Mouse (Mus musculus) limb, embryonic 14.5 days (tissue): ENCODE measurements around the gene Dus2. TPM values are rescaled to one million over a fixed set of nuclear protein-coding genes. Genes with fewer than 3 reads are reported as not detected.

Experiments
- ATAC-seq: fragments of 200-750 bp; cut with Nextera tagmentation; 2 replicates; pipeline ENCODE4 v1.8.0; 2017; ENCODE audit warnings: low read depth, moderate number of reproducible peaks, moderate TSS enrichment; ENCODE audit not compliant: low FRiP score
- DNase-seq: peaks from one replicate; pipeline ENCODE4 v3.0.0-alpha.2; 2015; ENCODE audit warnings: low spot score
- H3K27ac ChIP-seq: fragments of 300-500 bp; sonication (generic); replicated peaks from 2 replicates; pipeline ENCODE4 v1.5.1; 2014; ENCODE audit warnings: low read depth, mild to moderate bottlenecking, low read length, moderate library complexity, mixed read lengths
- H3K27me3 ChIP-seq: fragments of 300-500 bp; sonication (generic); 2 replicates; pipeline ENCODE4 v1.6.1; 2014; ENCODE audit warnings: low read length, mixed read lengths; ENCODE audit not compliant: control insufficient read depth, insufficient read depth
- H3K36me3 ChIP-seq: fragments of 300-500 bp; sonication (generic); 2 replicates; pipeline ENCODE4 v1.6.1; 2014; ENCODE audit warnings: mild to moderate bottlenecking, low read length, moderate library complexity, mixed read lengths; ENCODE audit not compliant: control insufficient read depth, insufficient read depth
- H3K4me1 ChIP-seq: fragments of 300-500 bp; sonication (generic); 2 replicates; pipeline ENCODE4 v1.6.1; 2014; ENCODE audit warnings: antibody characterized with exemption, low read length, mixed read lengths; ENCODE audit not compliant: control insufficient read depth, insufficient read depth
- H3K4me2 ChIP-seq: fragments of 300-500 bp; sonication (generic); replicated peaks from 2 replicates; pipeline ENCODE4 v1.6.1; 2014; ENCODE audit warnings: low read depth, mild to moderate bottlenecking, low read length, moderate library complexity; ENCODE audit not compliant: severe bottlenecking
- H3K4me3 ChIP-seq: fragments of 300-500 bp; sonication (generic); replicated peaks from 2 replicates; pipeline ENCODE4 v1.5.1; 2014; ENCODE audit warnings: low read length
- H3K9ac ChIP-seq: fragments of 300-500 bp; sonication (generic); 2 replicates; pipeline ENCODE4 v1.6.1; 2014; ENCODE audit warnings: mild to moderate bottlenecking, low read depth, low read length, moderate library complexity; ENCODE audit not compliant: severe bottlenecking
- H3K9me3 ChIP-seq: fragments of 300-500 bp; sonication (generic); 2 replicates; pipeline ENCODE4 v1.6.1; 2016; ENCODE audit warnings: low read length; ENCODE audit not compliant: control insufficient read depth
- POLR2A ChIP-seq: fragments of 200-500 bp; IDR thresholded peaks from 2 replicates; pipeline ENCODE4 v1.8.0; 2012; ENCODE audit warnings: inconsistent platforms, mild to moderate bottlenecking, moderate library complexity, borderline replicate concordance; ENCODE audit not compliant: insufficient read depth, insufficient read length; ENCODE audit errors: extremely low read depth
- WGBS: fragments of 180-500 bp; shearing (Covaris S2); extraction: QIAGEN DNeasy Blood & Tissue Kit; methylation state at CpG from one replicate; pipeline ENCODE4 v1.1.7; 2014; 5-methylcytosine and 5-hydroxymethylcytosine counted together
- polyA plus RNA-seq, 2 experiments: library from polyadenylated mRNA; depleted of rRNA in 1 of 2; stranded (reverse) in 1 of 2; unstranded in 1 of 2; fragments of >200 nt; fragmentation: Nextera tagmentation in 1 of 2; extraction: Ambion mirVana in 1 of 2; gene quantifications; 2 replicates each; pipeline versions ENCODE4 v1.2.1 to v1.2.3; 2012 to 2014

The Dus2 gene
- polyA plus RNA-seq, 2 experiments, result 22.4 to 24.4 TPM

- ATAC-seq (no peak), DNase-seq (no peak)
- Histone ChIP-seq H3K27ac (no peak overlapping the region), H3K4me3 (no peak overlapping the region), H3K4me2 (no peak overlapping the region), H3K4me1 (no peaks in the 10 kb centered on the region; the same call in 1 of the 2 replicates), H3K9ac (no peak overlapping the region), H3K27me3 (no peaks in the 10 kb centered on the region), H3K36me3 (no peaks in the 10 kb centered on the region), H3K9me3 (no peaks in the 10 kb centered on the region)
- 83% methylated on average over 11 of the region's 11 CpGs for WGBS
- TF ChIP-seq POLR2A, result no peak
Measured at GRCm38 (mm10) chr8:105988546-105988945, 2.6 kb upstream of the Dus2 start.

GRCm38 (mm10) chr8:105991546-105991945, 409 bp downstream of the Dus2 start:
- Histone ChIP-seq H3K27me3 (no peaks in the 10 kb centered on the region), H3K4me1 (no peaks in the 10 kb centered on the region; the same call in 1 of the 2 replicates), H3K9me3 (no peaks in the 10 kb centered on the region), H3K36me3 (no peaks in the 10 kb centered on the region), H3K9ac (no peak overlapping the region), H3K27ac (no peak overlapping the region), H3K4me2 (no peak overlapping the region), H3K4me3 (no peak overlapping the region)
- WGBS, result 89% methylated on average over 2 of the region's 2 CpGs
- TF ChIP-seq POLR2A, result no peak
- no peak for DNase-seq
- ATAC-seq, result no peak

DNA sequence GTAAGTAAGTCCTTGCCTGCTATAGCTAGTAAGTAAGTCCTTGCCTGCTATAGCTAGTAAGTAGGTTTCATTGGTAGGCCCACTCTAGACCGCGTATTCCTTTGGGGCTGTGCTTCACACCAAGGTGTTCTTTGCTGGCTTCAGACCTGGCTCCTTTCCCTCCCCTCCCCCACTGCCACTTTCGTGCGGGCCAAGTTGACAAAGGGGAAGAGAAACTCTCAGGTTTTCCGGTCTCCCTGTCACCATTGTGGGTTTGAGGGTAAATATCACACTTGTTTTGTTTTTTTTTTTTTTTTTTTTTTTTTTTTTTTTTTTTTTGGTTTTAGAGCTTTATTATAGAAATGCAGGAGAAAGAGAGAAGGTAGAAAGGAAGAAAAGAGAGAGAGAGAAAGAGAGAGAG, 1.4 kb downstream of the Dus2 start:
- ATAC-seq, result no peak

DNA sequence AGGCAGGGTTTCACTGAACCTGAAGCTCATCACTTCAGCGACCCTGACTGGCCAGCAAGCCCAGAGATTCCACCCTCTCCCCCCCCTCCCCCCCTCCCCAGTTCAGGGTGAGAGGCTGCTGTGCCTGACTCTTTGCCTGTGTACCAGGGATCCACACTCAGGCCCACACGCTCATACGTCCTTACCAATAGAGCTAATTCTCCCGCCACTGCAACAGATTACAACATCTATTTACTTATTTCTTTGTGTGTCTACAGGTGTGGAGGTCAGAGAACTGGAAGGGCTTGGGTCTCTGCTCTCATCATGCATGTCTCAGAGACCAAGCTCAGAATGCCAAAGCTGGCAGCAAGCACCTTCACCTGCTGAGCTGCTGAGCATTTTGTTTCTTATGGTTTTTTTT, 2.1 kb downstream of the Dus2 start:
- no peaks in the 10 kb centered on the region; the same call in 1 of the 2 replicates for H3K4me1 ChIP-seq
- H3K4me3 ChIP-seq, result no peak overlapping the region
- no peaks in the 10 kb centered on the region for H3K27me3 ChIP-seq
- no peak for TF ChIP-seq POLR2A
- DNase-seq, result no peak
- no peak overlapping the region for H3K9ac ChIP-seq
- no peaks in the 10 kb centered on the region for H3K36me3 ChIP-seq
- 61% methylated on average over 4 of the region's 4 CpGs for WGBS
- H3K4me2 ChIP-seq, result no peak overlapping the region
- H3K27ac ChIP-seq, result no peak overlapping the region
- no peaks in the 10 kb centered on the region for H3K9me3 ChIP-seq
- ATAC-seq, result no peak

More for the DNA sequence above, 1.4 kb downstream of the Dus2 start:
- no peak for TF ChIP-seq POLR2A
- no peaks in the 10 kb centered on the region for H3K36me3 ChIP-seq
- no peaks in the 10 kb centered on the region for H3K9me3 ChIP-seq
- H3K27ac ChIP-seq, result no peak overlapping the region
- no peaks in the 10 kb centered on the region for H3K27me3 ChIP-seq
- 64% methylated on average over 5 of the region's 5 CpGs for WGBS
- DNase-seq, result no peak
- no peak overlapping the region for H3K4me3 ChIP-seq
- H3K4me1 ChIP-seq, result no peaks in the 10 kb centered on the region; the same call in 1 of the 2 replicates
- H3K4me2 ChIP-seq, result no peak overlapping the region
- no peak overlapping the region for H3K9ac ChIP-seq

DNA sequence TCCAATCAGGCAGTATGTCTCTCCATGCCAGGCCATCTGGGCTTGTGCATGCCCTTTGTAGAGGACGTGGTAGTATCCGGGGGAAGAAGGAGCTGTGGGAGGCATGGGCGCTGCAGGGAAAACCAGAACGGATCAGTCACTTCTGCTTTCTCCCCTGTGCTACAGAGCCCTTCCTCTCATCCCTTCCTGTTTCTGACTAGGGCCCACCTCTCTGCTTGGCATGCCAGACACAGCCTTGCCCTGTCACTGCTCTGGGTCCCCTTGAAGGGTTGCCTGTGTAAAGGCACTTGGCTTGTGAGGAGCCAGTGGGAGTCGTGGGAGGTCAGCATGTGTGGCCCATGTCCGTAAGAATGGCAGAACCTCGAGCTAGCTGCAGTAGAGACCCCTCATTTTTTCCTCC, 5.2 kb downstream of the Dus2 start:
- no peaks in the 10 kb centered on the region for H3K27me3 ChIP-seq
- H3K27ac ChIP-seq, result no peak overlapping the region
- no peak for TF ChIP-seq POLR2A
- H3K4me2 ChIP-seq, result no peak overlapping the region
- H3K4me3 ChIP-seq, result no peak overlapping the region
- H3K36me3 ChIP-seq, result no peaks in the 10 kb centered on the region
- H3K9me3 ChIP-seq, result no peaks in the 10 kb centered on the region
- DNase-seq (no peak), ATAC-seq (no peak)
- WGBS, result 69% methylated on average over 7 of the region's 7 CpGs
- no peaks in the 10 kb centered on the region for H3K4me1 ChIP-seq
- no peak overlapping the region for H3K9ac ChIP-seq

- DNase-seq (no peak), ATAC-seq (no peak)
- Histone ChIP-seq H3K9me3 (no peaks in the 10 kb centered on the region), H3K4me2 (no peak overlapping the region), H3K9ac (no peak overlapping the region), H3K36me3 (no peaks in the 10 kb centered on the region), H3K27me3 (no peaks in the 10 kb centered on the region), H3K4me1 (no peaks in the 10 kb centered on the region), H3K4me3 (no peak overlapping the region), H3K27ac (no peak overlapping the region)
- 93% methylated on average over 2 of the region's 2 CpGs for WGBS
- no peak for TF ChIP-seq POLR2A
Measured at GRCm38 (mm10) chr8:105998971-105999370, 7.8 kb downstream of the Dus2 start.
